Mouse (Mus musculus) thymus, adult 18-20 months (tissue): ENCODE measurements around the gene Slc25a21.

Experiments
- DNase-seq, 2 experiments: peaks; one replicate each; pipeline ENCODE4 v3.0.0; 2022; ENCODE audit warnings: mixed read lengths in 2 of 2

The Slc25a21 gene

DNA sequence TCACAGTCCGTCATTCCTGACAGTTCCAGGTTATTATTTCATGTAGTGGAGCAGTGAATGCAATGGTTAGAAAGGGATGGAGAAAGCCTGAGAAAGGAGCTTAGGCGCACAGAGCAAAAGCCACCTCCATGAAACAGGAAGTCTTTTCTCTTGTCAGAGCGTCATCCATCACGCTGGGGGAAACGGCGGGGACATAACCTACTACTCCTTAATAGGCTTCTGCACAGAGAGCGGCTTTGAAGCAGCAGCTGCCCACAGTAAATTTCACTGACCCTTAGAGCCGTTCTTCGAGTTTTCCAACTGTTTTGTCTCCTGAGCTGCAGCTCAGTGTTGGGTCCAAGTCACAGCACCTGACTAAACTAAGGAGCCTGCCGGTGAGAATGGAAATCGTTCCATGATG is 188.3 kb downstream of the Slc25a21 start:
- no peak for DNase-seq

- DNase-seq = no peak
These were observed 211.2 kb downstream of the Slc25a21 start for GRCm38 (mm10) chr12:56986049-56986448.

DNA sequence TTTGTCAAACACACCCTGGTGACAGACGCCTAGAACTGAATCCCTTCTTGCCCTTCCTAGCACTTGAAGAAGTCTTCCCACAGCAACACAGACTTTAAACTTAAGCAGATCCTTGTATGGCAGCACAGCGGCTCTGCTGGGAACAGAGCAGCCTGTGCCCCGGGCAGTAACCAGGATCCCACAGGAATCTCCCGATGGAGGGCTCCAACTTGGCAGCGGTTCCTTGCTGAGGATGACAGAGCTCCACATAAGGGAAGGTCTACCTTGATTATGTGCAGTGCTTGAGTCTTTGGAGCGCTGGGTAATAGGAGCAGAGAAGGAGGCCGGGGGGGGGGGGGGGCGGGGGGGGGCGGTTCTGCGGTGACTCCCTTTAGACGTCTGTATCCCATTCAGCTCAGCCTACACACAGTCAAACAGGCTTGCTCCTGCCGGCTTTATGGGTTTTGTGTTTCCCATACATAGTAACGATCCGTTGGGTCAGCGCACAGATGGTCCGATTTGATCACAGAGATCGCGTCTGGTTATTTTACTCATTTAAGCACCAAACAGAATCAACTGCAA is 215.1 kb downstream of the Slc25a21 start:
- no peak for DNase-seq

- no peak for DNase-seq
These were observed 222.0 kb downstream of the Slc25a21 start for GRCm38 (mm10) chr12:56975256-56975655.

DNA sequence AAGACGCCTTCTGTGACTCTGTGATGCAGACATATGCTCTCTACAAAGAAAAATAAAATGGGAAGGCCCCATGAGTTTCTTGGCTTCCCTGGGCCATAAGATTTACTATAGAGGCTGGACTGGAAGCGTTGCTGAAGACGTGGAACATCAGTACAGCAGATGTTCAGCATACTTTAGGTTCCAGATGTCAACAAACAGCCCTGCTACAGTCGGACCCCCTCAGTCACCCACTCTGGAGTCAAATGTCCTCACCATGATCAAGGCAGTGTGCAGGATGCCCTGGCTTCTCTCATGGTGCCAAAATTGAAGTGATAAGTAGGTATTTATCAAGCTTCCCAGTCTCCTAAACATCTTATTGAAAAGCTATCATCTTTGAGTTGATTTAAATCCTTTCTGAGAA is 234.0 kb downstream of the Slc25a21 start:
- DNase-seq = no peak

DNA sequence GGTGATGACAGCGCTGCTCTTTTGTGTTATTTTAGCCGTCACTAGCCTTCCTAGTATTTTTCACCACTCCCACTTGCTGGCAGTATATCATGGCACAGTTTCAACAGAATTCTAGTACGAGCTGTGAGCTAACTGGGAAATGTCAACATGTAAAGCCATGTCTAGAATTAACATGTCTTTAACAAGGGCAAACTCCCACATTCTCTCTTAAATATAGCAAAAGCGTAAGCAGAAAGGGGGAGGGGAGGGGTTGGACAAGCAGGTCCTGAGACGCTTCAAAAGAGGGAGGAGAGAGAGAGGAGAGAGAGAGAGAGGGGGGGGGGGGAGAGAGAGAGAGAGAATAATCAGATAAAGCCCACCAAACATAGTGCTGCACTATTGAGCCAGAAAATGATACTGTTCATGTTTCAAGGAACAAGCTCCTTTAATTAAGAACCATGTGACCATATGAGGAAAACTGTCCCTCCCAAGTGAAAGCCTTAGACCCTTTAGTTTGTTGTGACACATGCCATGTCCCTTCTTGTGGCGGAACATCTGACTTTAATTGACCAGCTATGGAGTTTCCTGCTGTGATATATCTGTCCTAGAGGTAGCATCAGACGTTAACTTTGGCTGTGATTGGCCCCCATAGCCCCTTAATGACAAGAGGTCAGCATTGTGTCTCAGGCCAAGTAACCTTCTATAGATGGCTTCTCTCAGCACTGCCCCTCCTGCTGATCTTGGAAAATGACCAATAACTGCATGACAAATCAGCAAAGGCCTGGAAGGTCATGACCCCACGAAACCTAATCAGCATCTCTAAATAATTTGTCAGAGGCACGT is 237.8 kb downstream of the Slc25a21 start:
- no peak for DNase-seq

- no peak for DNase-seq
These were observed 239.0 kb downstream of the Slc25a21 start for GRCm38 (mm10) chr12:56958244-56958643.

DNA sequence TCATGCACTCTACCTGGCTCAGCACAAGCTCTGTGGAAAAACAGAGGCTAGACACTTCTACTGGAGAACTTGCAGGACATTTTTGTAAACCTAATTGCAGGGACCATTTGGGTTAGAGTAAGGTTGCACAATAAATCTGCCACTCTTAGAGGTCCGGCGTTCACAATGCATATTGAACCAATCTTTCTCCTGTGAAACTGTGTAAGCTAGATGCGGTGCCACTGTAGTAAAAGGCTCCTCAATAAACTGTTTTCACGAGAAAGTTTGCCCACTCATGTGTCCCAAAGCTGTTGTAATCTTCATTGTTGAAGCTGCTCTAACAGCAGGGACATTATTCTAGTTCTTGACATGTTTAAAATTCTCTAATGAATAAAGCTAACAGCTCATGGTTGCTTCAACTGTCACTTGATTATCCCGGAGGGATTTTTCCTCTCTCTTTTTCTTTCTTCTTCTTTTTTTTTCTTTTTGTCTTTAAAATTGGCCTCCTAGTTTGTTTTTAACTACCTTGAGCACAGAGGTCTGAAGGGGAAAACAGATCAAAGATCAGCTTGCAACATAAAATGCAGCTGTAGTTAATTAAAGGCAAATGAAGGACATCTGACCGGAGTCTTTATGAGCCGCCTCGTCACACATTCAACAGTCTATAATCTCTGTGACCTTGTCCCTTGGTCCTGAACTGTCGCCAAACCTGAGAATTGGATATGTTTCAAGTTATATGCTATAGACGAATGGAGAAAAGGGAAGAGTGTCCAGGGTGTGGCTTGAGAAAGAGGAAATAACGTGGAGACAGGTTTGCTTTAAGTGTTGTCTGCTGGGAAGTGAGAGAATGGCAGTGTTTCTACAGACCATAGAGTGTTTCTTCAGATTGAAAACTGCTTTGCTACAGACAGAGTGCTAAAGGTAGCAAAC is 245.3 kb downstream of the Slc25a21 start:
- DNase-seq = no peak

GRCm38 (mm10) chr12:56944265-56944664 is 253.0 kb downstream of the Slc25a21 start:
- no peak for DNase-seq

DNA sequence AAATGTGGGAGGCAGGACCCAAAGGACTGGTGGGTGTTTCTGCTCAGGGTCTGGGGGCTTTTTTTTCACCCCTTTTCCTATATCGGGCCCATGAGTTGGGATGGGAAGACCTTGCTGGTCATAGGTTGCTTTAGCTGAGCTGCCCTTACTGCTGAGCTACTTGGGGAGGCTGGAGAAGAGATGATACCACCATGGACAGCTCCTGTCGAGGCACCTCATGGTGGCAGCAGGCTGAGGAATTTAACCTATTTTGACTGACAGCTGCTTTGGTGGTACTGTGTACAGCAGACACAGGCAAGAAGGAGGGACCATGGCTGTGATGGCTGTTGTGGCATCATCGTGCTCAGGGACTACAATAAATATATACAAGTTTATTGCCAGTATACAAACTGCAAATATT is 256.4 kb downstream of the Slc25a21 start:
- DNase-seq = no peak

DNA sequence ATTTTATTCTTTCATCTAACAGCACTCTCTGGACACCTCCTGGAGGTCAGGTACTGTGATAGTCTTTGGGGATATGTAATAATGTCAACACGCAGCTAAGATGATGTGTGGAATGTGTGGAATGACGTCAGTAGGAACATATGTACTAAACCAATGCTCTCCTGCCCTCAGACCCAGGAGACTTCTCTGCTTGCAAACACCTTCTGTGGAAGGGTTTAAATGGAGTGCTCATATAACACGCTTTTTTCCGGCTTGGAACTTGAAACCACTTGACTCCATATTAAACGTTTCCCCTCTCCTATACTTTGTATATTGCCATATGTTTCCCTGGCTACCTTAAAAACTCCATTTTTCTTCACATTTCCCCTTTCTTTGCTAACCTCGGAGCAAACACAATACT is 279.1 kb downstream of the Slc25a21 start:
- no peak for DNase-seq

DNA sequence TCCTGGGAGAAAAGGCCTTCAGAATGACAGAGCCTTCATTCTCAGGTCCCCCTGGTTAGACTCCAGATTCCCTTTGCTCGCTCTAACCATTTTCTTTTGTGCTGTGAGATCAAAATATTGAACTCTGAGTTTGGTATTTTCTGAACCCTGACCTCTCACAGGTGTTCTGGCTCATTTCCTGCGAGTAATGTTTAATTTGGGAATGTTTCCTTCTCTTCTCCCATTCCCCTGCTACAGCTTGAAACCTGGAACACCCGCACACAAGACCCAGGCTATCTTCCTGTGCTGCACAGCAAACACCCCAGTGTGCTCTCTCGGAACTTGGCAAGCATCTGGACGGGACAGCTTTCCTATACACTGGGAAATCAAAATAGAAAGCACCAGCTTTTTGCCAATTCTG is 290.8 kb downstream of the Slc25a21 start:
- DNase-seq = no peak

DNA sequence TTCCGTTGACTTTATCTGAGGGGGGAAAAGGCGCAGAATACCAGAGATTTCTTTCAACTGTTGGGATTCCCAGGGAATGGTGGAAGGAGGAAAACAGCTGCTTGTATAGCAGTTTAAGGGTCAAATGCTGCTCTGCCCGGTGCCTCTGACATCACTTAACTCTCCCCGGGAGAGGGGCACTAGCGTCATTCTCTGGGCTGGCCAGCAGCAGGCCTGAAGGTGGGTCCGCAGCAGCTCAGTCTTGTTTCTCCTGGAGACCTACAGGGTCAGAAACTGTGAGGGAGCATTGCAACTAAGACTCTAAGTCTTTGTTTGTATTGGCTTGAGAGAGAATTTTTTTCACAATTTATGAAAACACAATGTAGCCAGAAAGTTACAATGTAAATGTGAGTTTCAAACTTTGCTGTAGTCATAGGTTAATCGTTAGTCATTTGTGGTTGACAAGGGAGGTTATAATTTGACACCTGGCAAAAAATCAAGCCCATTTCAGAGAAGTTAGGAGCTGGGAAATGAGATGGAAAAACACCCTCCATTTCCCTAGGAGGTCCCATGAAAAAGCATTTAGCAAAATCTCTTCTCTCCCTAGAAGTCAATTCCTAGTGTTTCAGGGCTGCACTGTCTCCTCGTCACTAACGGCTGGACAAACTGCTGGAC is 291.5 kb downstream of the Slc25a21 start:
- DNase-seq = no peak

DNA sequence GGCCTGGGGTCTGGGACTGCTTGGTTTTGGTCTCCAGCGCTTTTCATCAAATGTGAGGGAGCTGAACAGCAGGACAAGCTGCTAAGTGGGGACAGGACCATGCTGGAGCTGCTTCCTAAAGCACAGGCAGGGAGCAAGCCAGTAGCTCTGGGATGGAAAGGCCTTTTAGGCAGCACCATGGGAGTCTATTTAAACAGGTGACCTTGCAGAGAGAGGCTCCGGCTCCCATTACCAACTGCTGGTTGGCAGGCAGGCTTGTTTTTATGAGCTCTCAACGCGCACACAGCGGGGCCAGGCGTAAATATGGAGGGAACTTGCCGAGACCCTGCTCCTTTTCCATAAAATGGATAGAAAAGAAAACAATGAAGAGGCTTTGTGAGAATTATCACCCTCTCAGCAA is 292.1 kb downstream of the Slc25a21 start:
- no peak for DNase-seq

DNA sequence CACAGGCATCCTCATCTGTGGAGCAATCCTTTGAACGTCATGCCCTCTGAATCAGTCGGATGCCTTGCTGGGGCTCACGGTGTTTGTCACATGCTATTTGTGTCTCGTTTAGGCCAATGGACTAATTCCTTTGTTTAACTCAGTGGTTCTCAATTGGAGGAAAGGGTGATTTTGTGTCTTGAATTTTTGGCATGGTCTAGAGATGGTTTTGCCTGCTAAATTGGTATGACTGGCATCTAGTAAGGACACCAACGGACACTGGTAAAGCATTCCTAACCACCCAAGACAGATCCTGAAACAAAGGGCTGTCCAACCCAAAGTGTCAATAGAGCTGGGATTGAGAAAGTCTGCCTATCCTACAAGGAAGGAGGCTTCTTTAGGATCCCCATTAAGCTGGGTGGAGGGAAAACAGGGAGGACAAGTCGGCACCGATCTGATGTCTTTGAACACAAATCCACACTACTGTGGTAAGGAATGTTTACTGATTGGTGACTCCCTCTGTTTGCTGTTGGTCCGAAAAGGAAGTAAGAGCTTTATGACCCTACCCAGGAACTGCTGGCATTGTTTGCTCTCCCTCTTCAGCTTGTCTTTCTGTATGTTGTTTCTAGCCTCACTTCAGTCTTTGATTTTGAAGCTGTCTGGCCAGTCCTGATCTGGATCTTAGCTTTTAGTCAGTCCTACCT is 294.4 kb downstream of the Slc25a21 start:
- DNase-seq = no peak

- DNase-seq = no peak
These were observed 299.3 kb downstream of the Slc25a21 start for GRCm38 (mm10) chr12:56897976-56898375.

- no peak for DNase-seq
These were observed 299.9 kb downstream of the Slc25a21 start for GRCm38 (mm10) chr12:56897221-56897937.

- DNase-seq = no peak
These were observed 302.3 kb downstream of the Slc25a21 start for GRCm38 (mm10) chr12:56894963-56895362.

DNA sequence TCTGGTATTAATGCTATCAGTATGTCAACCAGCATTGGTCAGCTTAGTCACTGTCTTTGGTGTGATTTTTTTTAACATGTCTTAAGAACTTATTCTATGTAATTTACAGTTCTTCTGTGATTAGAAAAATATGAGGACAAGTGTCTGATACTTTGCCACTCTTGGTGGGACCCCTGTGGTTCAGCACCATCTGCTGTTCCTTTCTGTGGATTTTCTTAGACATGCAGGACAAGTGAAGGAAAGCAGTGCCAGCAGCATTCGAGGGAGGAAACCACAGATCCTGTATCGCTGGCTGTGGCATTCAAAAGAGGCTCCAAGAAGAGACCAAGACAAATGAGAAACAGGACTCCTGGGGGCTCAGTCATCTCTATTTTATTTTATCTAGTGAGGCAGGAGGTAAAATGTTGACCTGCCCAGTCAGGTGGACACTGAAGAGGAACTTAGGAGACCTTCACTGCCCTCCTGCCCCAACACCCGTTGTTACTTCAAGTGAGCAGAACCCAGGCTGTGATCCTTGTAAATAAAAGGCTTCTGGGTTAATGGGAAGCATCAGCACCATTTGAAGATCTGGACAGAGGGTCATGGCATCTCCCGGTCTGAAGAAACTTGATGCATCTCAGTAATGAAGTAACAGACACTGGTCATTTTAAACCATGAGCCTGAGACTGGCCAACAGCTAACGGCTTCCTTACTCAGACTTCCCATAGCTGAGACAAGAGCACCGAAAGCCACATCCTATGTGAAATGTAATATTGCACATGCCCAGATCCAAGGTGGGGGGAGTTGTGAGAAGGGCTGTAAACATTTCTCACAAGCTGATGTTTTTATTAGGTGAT is 306.2 kb downstream of the Slc25a21 start:
- DNase-seq = no peak

- DNase-seq = no peak
These were observed 319.5 kb downstream of the Slc25a21 start for GRCm38 (mm10) chr12:56877796-56878195.

- DNase-seq = no peak
These were observed 320.7 kb downstream of the Slc25a21 start for GRCm38 (mm10) chr12:56876549-56876948.
